Mouse (Mus musculus) neural tube, embryonic 14.5 days (tissue): Measurements from ENCODE around the gene Akp3. TPM values are rescaled to one million over a fixed set of nuclear protein-coding genes. Genes with fewer than 3 reads are reported as not detected.

Experiments used
- ATAC-seq: fragments of 200-750 bp; cut with Nextera tagmentation; 2 replicates; pipeline ENCODE4 v1.8.0; 2017; ENCODE audit warnings: low read depth, mild to moderate bottlenecking, moderate TSS enrichment, moderate library complexity
- H3K27ac ChIP-seq: fragments of 300-500 bp; sonication (generic); 2 replicates; pipeline ENCODE4 v1.5.1; 2014; ENCODE audit warnings: low read depth, mild to moderate bottlenecking, control low read depth, low read length, moderate library complexity, mixed read lengths
- H3K27me3 ChIP-seq: fragments of 300-500 bp; sonication (generic); 2 replicates; pipeline ENCODE4 v1.6.1; 2014; ENCODE audit warnings: low read length; ENCODE audit not compliant: control insufficient read depth, insufficient read depth
- H3K36me3 ChIP-seq: fragments of 300-500 bp; sonication (generic); 2 replicates; pipeline ENCODE4 v1.6.1; 2014; ENCODE audit warnings: low read length, mixed read lengths; ENCODE audit not compliant: control insufficient read depth, insufficient read depth
- H3K4me1 ChIP-seq: fragments of 300-500 bp; sonication (generic); 2 replicates; pipeline ENCODE4 v1.6.1; 2014; ENCODE audit warnings: low read length; ENCODE audit not compliant: control insufficient read depth, insufficient read depth
- H3K4me2 ChIP-seq: fragments of 300-500 bp; sonication (generic); 2 replicates; pipeline ENCODE4 v1.6.1; 2014; ENCODE audit warnings: mild to moderate bottlenecking, low read depth, low read length, control low read depth
- H3K4me3 ChIP-seq: fragments of 300-500 bp; sonication (generic); 2 replicates; pipeline ENCODE4 v1.5.1; 2014; ENCODE audit warnings: low read depth, low read length, control low read depth, mixed read lengths
- H3K9ac ChIP-seq: fragments of 300-500 bp; sonication (generic); replicated peaks from 2 replicates; pipeline ENCODE4 v1.6.1; 2014; ENCODE audit warnings: low read depth, mild to moderate bottlenecking, control low read depth, low read length, mixed read lengths
- H3K9me3 ChIP-seq: fragments of 300-500 bp; sonication (generic); 2 replicates; pipeline ENCODE4 v1.6.1; 2016; ENCODE audit warnings: low read length; ENCODE audit not compliant: control insufficient read depth
- WGBS: fragments of 180-500 bp; shearing (Covaris S2); extraction: QIAGEN DNeasy Blood & Tissue Kit; methylation state at CpG from one replicate; pipeline ENCODE4 v1.1.7; 2014; 5-methylcytosine and 5-hydroxymethylcytosine counted together
- polyA plus RNA-seq: library from polyadenylated mRNA; unstranded; fragments of >200 nt; fragmentation: Nextera tagmentation; extraction: Ambion mirVana; gene quantifications from 2 replicates; pipeline ENCODE4 v1.2.1, GENCODE M21; 2014

The Akp3 gene
- polyA plus RNA-seq, 1 experiment from 2014 or later: not detected

- Histone ChIP-seq H3K9ac (no peak overlapping the region), H3K27ac (peak overlapping the region; percentile 22; the same call in 1 of the 2 replicates), H3K4me2 (no peak overlapping the region), H3K4me3 (no peak overlapping the region), H3K27me3 (no peaks in the 10 kb centered on the region), H3K36me3 (no peaks in the 10 kb centered on the region), H3K4me1 (peaks cover 15% of the 10 kb centered on the region), H3K9me3 (no peaks in the 10 kb centered on the region)
- 58% methylated on average over 10 of the region's 10 CpGs for WGBS
- peak; percentile 36; the same call in 1 of the 2 replicates for ATAC-seq
Observed at GRCm38 (mm10) chr1:87143141-87143540, 18.4 kb downstream of the Akp3 start.

GRCm38 (mm10) chr1:87149422-87149821, 24.6 kb downstream of the Akp3 start:
- no peaks in the 10 kb centered on the region for H3K36me3 ChIP-seq
- H3K9ac ChIP-seq: no peak overlapping the region
- no peak overlapping the region for H3K4me3 ChIP-seq
- H3K4me1 ChIP-seq: 0 out of 2 replicates have a peak, but pooled peaks cover 6% of the 10 kb centered on the region
- no peak for ATAC-seq
- H3K4me2 ChIP-seq: no peak overlapping the region
- H3K27me3 ChIP-seq: peaks cover 26% of the 10 kb centered on the region
- H3K27ac ChIP-seq: no peak overlapping the region
- 28% methylated on average over 13 of the region's 13 CpGs for WGBS
- no peaks in the 10 kb centered on the region for H3K9me3 ChIP-seq

DNA sequence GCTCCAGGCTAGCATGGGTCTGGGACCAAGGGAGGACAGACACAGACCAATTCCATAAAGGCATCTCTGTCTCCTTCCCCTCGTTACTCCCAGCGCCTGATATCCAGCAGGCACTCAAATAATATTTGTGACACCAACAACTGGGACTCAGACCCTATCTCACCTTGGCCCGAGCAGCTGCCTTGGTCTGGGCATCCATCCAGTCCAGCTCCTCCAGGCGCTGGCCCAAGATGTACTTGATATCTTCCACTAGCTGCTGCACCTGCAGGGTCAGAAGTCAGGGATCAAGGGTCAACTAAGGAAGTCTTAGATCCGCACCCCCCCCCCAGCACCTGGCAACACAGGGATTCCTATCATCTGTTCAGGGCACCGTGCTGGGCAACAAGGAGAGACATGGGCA, 26.5 kb downstream of the Akp3 start:
- Histone ChIP-seq H3K4me1 (0 out of 2 replicates have a peak, but pooled peaks cover 6% of the 10 kb centered on the region), H3K9ac (no peak overlapping the region), H3K36me3 (no peaks in the 10 kb centered on the region), H3K27ac (no peak overlapping the region), H3K9me3 (no peaks in the 10 kb centered on the region), H3K4me3 (no peak overlapping the region), H3K4me2 (no peak overlapping the region), H3K27me3 (peaks cover 43% of the 10 kb centered on the region)
- no peak for ATAC-seq
- 88% methylated on average over 6 of the region's 6 CpGs for WGBS

- Histone ChIP-seq H3K4me2 (peak overlapping the region; percentile 66), H3K9me3 (no peaks in the 10 kb centered on the region), H3K27ac (no peak overlapping the region), H3K4me3 (peak overlapping the region; percentile 45), H3K4me1 (0 out of 2 replicates have a peak, but pooled peaks cover 6% of the 10 kb centered on the region), H3K27me3 (peaks cover 62% of the 10 kb centered on the region), H3K36me3 (no peaks in the 10 kb centered on the region), H3K9ac (peak overlapping the region; percentile 42)
- peak; percentile 22; the same call in 1 of the 2 replicates for ATAC-seq
- WGBS: 1% methylated on average over 71 of the region's 72 CpGs
Observed at GRCm38 (mm10) chr1:87153776-87154500, 29.2 kb downstream of the Akp3 start.

DNA sequence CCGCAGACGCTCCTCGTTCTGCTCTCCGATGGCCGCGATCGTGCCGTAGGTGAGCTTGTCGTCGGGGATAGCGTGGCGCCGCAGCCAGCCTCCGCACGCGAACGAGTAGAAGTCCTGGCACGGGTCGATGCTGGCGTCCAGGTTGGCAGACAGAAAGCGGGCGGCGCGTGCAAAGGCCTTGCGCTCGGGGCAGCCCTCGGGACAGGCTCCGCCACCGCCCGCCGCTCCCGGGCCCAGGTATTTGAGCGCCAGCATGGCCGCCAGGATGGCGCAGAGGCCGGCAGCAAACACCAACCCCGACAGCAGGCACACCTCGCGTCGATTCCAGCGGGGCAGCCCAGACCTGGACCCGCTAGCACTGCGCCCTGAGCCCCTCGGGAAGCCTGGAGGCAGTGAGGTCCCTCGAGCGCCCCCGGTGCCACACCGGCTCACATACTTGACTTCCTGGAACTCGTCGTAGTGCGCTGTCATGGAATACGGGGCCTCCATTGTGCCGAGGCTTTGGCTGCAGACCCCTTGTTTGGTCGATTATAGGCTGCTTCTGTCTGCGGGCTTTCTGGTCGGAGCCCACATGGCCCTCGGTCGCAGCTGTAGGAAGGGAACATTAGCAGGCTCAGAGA, 29.8 kb downstream of the Akp3 start:
- 0 out of 2 replicates have a peak, but pooled peaks cover 6% of the 10 kb centered on the region for H3K4me1 ChIP-seq
- H3K9me3 ChIP-seq: no peaks in the 10 kb centered on the region
- peak; percentile 22; the same call in 1 of the 2 replicates for ATAC-seq
- WGBS: 2% methylated on average over 58 of the region's 58 CpGs
- H3K4me2 ChIP-seq: peak overlapping the region; percentile 66
- H3K4me3 ChIP-seq: peak overlapping the region; percentile 45
- H3K36me3 ChIP-seq: no peaks in the 10 kb centered on the region
- peak overlapping the region; percentile 42 for H3K9ac ChIP-seq
- H3K27me3 ChIP-seq: peaks cover 62% of the 10 kb centered on the region
- no peak overlapping the region; the same call in 1 of the 2 replicates for H3K27ac ChIP-seq

GRCm38 (mm10) chr1:87155531-87156198, 30.9 kb downstream of the Akp3 start:
- WGBS: under 1% methylated on average over 33 of the region's 56 CpGs
- no peaks in the 10 kb centered on the region for H3K9me3 ChIP-seq
- peak overlapping the region; percentile 52; the same call in 1 of the 2 replicates for H3K27ac ChIP-seq

DNA sequence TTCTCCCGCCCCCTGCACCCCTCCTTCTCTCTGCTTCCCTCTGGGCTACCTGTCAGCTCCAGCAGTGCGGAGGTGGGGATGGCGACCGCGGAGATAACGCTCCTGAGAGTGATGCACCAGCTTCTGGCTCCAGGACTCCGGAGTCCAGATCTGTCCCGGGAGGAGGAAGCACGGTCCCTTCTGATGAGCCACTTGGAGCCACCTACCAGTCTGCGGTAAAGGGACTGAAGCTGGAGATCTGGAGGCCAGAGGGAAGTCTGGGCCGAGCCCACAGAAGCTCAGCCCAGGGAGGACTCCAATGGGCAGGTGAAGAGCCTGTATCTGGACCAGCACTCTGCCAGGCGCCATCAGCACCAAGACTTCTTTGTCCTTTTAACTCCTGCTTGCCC, 31.4 kb downstream of the Akp3 start, which contains the start of gene Ecel1:
Gene Ecel1 (minus strand): TSS at position 323 of the 389 bp plus-strand sequence.
- peaks cover 62% of the 10 kb centered on the region for H3K27me3 ChIP-seq
- WGBS: 1% methylated on average over 11 of the region's 12 CpGs
- peak within 1 kb of the TSS; percentile 52; the same call in 1 of the 2 replicates for H3K27ac ChIP-seq
- H3K4me1 ChIP-seq: 0 out of 2 replicates have a peak, but pooled peaks cover 6% of the 10 kb centered on the region
- H3K9ac ChIP-seq: peak within 1 kb of the TSS; percentile 62
- no peak for ATAC-seq
- no peaks in the 10 kb centered on the region for H3K36me3 ChIP-seq
- peak within 1 kb of the TSS; percentile 45 for H3K4me3 ChIP-seq
- H3K4me2 ChIP-seq: peak within 1 kb of the TSS; percentile 66
- H3K9me3 ChIP-seq: no peaks in the 10 kb centered on the region

More at GRCm38 (mm10) chr1:87155531-87156198, 30.9 kb downstream of the Akp3 start:
- Histone ChIP-seq H3K4me2 (peak overlapping the region; percentile 66), H3K27me3 (peaks cover 62% of the 10 kb centered on the region), H3K36me3 (no peaks in the 10 kb centered on the region), H3K9ac (peak overlapping the region; percentile 62), H3K4me1 (0 out of 2 replicates have a peak, but pooled peaks cover 6% of the 10 kb centered on the region), H3K4me3 (peak overlapping the region; percentile 45)
- ATAC-seq: peak; percentile 38

- H3K4me2 ChIP-seq: no peak overlapping the region
- no peak overlapping the region for H3K27ac ChIP-seq
- no peaks in the 10 kb centered on the region for H3K9me3 ChIP-seq
- peaks cover 4% of the 10 kb centered on the region; the same call in 1 of the 2 replicates for H3K4me1 ChIP-seq
- no peaks in the 10 kb centered on the region for H3K36me3 ChIP-seq
- H3K9ac ChIP-seq: no peak overlapping the region
- WGBS: 72% methylated on average over 3 of the region's 3 CpGs
- H3K27me3 ChIP-seq: peaks cover 36% of the 10 kb centered on the region
- no peak for ATAC-seq
- H3K4me3 ChIP-seq: no peak overlapping the region
Observed at GRCm38 (mm10) chr1:87159396-87159795, 34.6 kb downstream of the Akp3 start.
